Mouse (Mus musculus) liver, embryonic 12.5 days (tissue): ENCODE results near the gene Dusp1. TPM values are rescaled to one million over a fixed set of nuclear protein-coding genes. Genes with fewer than 3 reads are reported as not detected.

Source experiments
- ATAC-seq: fragments of 200-750 bp; cut with Nextera tagmentation; 2 replicates; pipeline ENCODE4 v1.8.0; 2017; ENCODE audit warnings: moderate number of reproducible peaks, mild to moderate bottlenecking, moderate library complexity
- H3K27ac ChIP-seq: fragments of 300-500 bp; sonication (generic); 2 replicates; pipeline ENCODE4 v1.5.1; 2016; ENCODE audit warnings: mild to moderate bottlenecking
- H3K27me3 ChIP-seq: fragments of 300-500 bp; sonication (generic); replicated peaks from 2 replicates; pipeline ENCODE4 v1.6.1; 2016; ENCODE audit warnings: mild to moderate bottlenecking, moderate library complexity
- H3K36me3 ChIP-seq: fragments of 300-500 bp; sonication (generic); 2 replicates; pipeline ENCODE4 v1.6.1; 2016; ENCODE audit warnings: mild to moderate bottlenecking, moderate library complexity
- H3K4me1 ChIP-seq: fragments of 300-500 bp; sonication (generic); 2 replicates; pipeline ENCODE4 v1.6.1; 2016
- H3K4me2 ChIP-seq: fragments of 300-500 bp; sonication (generic); 2 replicates; pipeline ENCODE4 v1.6.1; 2016; ENCODE audit warnings: mild to moderate bottlenecking, moderate library complexity
- H3K4me3 ChIP-seq: fragments of 300-500 bp; sonication (generic); 2 replicates; pipeline ENCODE4 v1.5.1; 2016; ENCODE audit warnings: mild to moderate bottlenecking, moderate library complexity
- H3K9ac ChIP-seq: fragments of 300-500 bp; sonication (generic); 2 replicates; pipeline ENCODE4 v1.6.1; 2016; ENCODE audit warnings: mild to moderate bottlenecking, moderate library complexity
- H3K9me3 ChIP-seq: fragments of 300-500 bp; sonication (generic); replicated peaks from 2 replicates; pipeline ENCODE4 v1.6.1; 2016; ENCODE audit warnings: mild to moderate bottlenecking, moderate library complexity
- WGBS: fragments of 180-500 bp; shearing (Covaris S2); methylation state at CpG from one replicate; pipeline ENCODE4 v1.1.7; 2016; ENCODE audit not compliant: insufficient replicate concordance; 5-methylcytosine and 5-hydroxymethylcytosine counted together
- polyA plus RNA-seq: library from polyadenylated mRNA; unstranded; fragments of >200 nt; fragmentation: Nextera tagmentation; extraction: Ambion mirVana; gene quantifications from 2 replicates; pipeline ENCODE4 v1.2.1, GENCODE M21; 2016

Gene Dusp1
- polyA plus RNA-seq, 1 experiment from 2014 or later, result 28.7 TPM

GRCm38 (mm10) chr17:26572265-26572664 lies 10.3 kb upstream of the Dusp1 start:
- 82% methylated on average over 11 of the region's 11 CpGs for WGBS
- ATAC-seq, result no peak
- peaks cover 58% of the 10 kb centered on the region for H3K4me1 ChIP-seq

GRCm38 (mm10) chr17:26571377-26571776 lies 9.4 kb upstream of the Dusp1 start:
- Histone ChIP-seq H3K9me3 (no peaks in the 10 kb centered on the region), H3K36me3 (peaks cover 41% of the 10 kb centered on the region), H3K27me3 (no peaks in the 10 kb centered on the region), H3K4me1 (peaks cover 53% of the 10 kb centered on the region), H3K9ac (no peak overlapping the region), H3K4me3 (no peak overlapping the region), H3K27ac (peak overlapping the region; percentile 18; the same call in 1 of the 2 replicates), H3K4me2 (no peak overlapping the region)
- 70% methylated on average over 3 of the region's 3 CpGs for WGBS
- no peak for ATAC-seq

More at GRCm38 (mm10) chr17:26572265-26572664, 10.3 kb upstream of the Dusp1 start:
- no peak overlapping the region for H3K4me2 ChIP-seq
- H3K4me3 ChIP-seq, result no peak overlapping the region
- H3K9ac ChIP-seq, result no peak overlapping the region
- no peak overlapping the region for H3K27ac ChIP-seq
- no peaks in the 10 kb centered on the region for H3K9me3 ChIP-seq
- H3K36me3 ChIP-seq, result peaks cover 37% of the 10 kb centered on the region
- no peaks in the 10 kb centered on the region for H3K27me3 ChIP-seq

- 35% methylated on average over 11 of the region's 11 CpGs for WGBS
- H3K4me3 ChIP-seq, result no peak overlapping the region
- ATAC-seq, result peak; percentile 73
Measured at GRCm38 (mm10) chr17:26570651-26571118, 8.8 kb upstream of the Dusp1 start.

GRCm38 (mm10) chr17:26569594-26570350 lies 7.8 kb upstream of the Dusp1 start:
- ATAC-seq, result no peak
- 83% methylated on average over 4 of the region's 4 CpGs for WGBS
- H3K27ac ChIP-seq, result peak overlapping the region; percentile 38; the same call in 1 of the 2 replicates

More at GRCm38 (mm10) chr17:26570651-26571118, 8.8 kb upstream of the Dusp1 start:
- peak overlapping the region; percentile 27 for H3K4me2 ChIP-seq
- peaks cover 46% of the 10 kb centered on the region for H3K4me1 ChIP-seq
- 0 out of 2 replicates have a peak, but pooled peaks cover 3% of the 10 kb centered on the region for H3K9me3 ChIP-seq
- peaks cover 44% of the 10 kb centered on the region for H3K36me3 ChIP-seq
- peak overlapping the region; percentile 58 for H3K27ac ChIP-seq
- H3K27me3 ChIP-seq, result no peaks in the 10 kb centered on the region
- peak overlapping the region; percentile 24; the same call in 1 of the 2 replicates for H3K9ac ChIP-seq

GRCm38 (mm10) chr17:26567818-26568173 lies 5.9 kb upstream of the Dusp1 start:
- ATAC-seq, result no peak
- Histone ChIP-seq H3K27ac (no peak overlapping the region), H3K27me3 (no peaks in the 10 kb centered on the region), H3K36me3 (peaks cover 59% of the 10 kb centered on the region), H3K4me3 (no peak overlapping the region), H3K9me3 (0 out of 2 replicates have a peak, but pooled peaks cover 3% of the 10 kb centered on the region), H3K9ac (no peak overlapping the region), H3K4me1 (peaks cover 53% of the 10 kb centered on the region), H3K4me2 (no peak overlapping the region)
- 83% methylated on average over 4 of the region's 4 CpGs for WGBS

More at GRCm38 (mm10) chr17:26569594-26570350, 7.8 kb upstream of the Dusp1 start:
- 0 out of 2 replicates have a peak, but pooled peaks cover 3% of the 10 kb centered on the region for H3K9me3 ChIP-seq
- H3K36me3 ChIP-seq, result peaks cover 47% of the 10 kb centered on the region
- no peak overlapping the region for H3K4me3 ChIP-seq
- H3K4me2 ChIP-seq, result no peak overlapping the region
- peaks cover 41% of the 10 kb centered on the region for H3K4me1 ChIP-seq
- H3K9ac ChIP-seq, result no peak overlapping the region
- no peaks in the 10 kb centered on the region for H3K27me3 ChIP-seq

- H3K4me3 ChIP-seq, result no peak overlapping the region
- no peak for ATAC-seq
- H3K27me3 ChIP-seq, result no peaks in the 10 kb centered on the region
- WGBS, result 73% methylated on average over 8 of the region's 8 CpGs
- 0 out of 2 replicates have a peak, but pooled peaks cover 3% of the 10 kb centered on the region for H3K9me3 ChIP-seq
- H3K27ac ChIP-seq, result no peak overlapping the region
- H3K36me3 ChIP-seq, result peaks cover 59% of the 10 kb centered on the region
- peaks cover 58% of the 10 kb centered on the region for H3K4me1 ChIP-seq
- no peak overlapping the region for H3K4me2 ChIP-seq
- H3K9ac ChIP-seq, result no peak overlapping the region
Measured at GRCm38 (mm10) chr17:26567142-26567817, 5.4 kb upstream of the Dusp1 start.

- H3K27me3 ChIP-seq, result no peaks in the 10 kb centered on the region
- peaks cover 61% of the 10 kb centered on the region for H3K4me1 ChIP-seq
- H3K4me2 ChIP-seq, result no peak overlapping the region; the same call in 1 of the 2 replicates
- WGBS, result 72% methylated on average over 9 of the region's 9 CpGs
- no peak overlapping the region for H3K9ac ChIP-seq
- H3K27ac ChIP-seq, result no peak overlapping the region
- ATAC-seq, result no peak
- 0 out of 2 replicates have a peak, but pooled peaks cover 3% of the 10 kb centered on the region for H3K9me3 ChIP-seq
- H3K36me3 ChIP-seq, result peaks cover 48% of the 10 kb centered on the region
- H3K4me3 ChIP-seq, result no peak overlapping the region
Measured at GRCm38 (mm10) chr17:26564439-26564838, 2.5 kb upstream of the Dusp1 start.

GRCm38 (mm10) chr17:26563476-26563875 lies 1.5 kb upstream of the Dusp1 start:
- 0 out of 2 replicates have a peak, but pooled peaks cover 3% of the 10 kb centered on the region for H3K9me3 ChIP-seq
- peaks cover 62% of the 10 kb centered on the region for H3K4me1 ChIP-seq
- H3K4me2 ChIP-seq, result no peak overlapping the region
- H3K27ac ChIP-seq, result no peak overlapping the region
- H3K9ac ChIP-seq, result no peak overlapping the region
- no peak for ATAC-seq
- no peak overlapping the region for H3K4me3 ChIP-seq
- H3K27me3 ChIP-seq, result no peaks in the 10 kb centered on the region
- WGBS, result 80% methylated on average over 6 of the region's 6 CpGs
- peaks cover 46% of the 10 kb centered on the region for H3K36me3 ChIP-seq

- peaks cover 59% of the 10 kb centered on the region for H3K4me1 ChIP-seq
- ATAC-seq, result no peak
Measured at GRCm38 (mm10) chr17:26562292-26562691, 364 bp upstream of the Dusp1 start.

GRCm38 (mm10) chr17:26561290-26561640 lies 663 bp downstream of the Dusp1 start, which contains the start of gene Ergic1:
TSS of gene Ergic1 (plus strand) at chr17:26561489.
- peak within 1 kb of the TSS; percentile 74 for H3K4me3 ChIP-seq
- peaks cover 54% of the 10 kb centered on the region for H3K4me1 ChIP-seq
- H3K9me3 ChIP-seq, result 0 out of 2 replicates have a peak, but pooled peaks cover 3% of the 10 kb centered on the region
- WGBS, result under 1% methylated on average over 24 of the region's 36 CpGs
- peak within 1 kb of the TSS; percentile 73 for H3K27ac ChIP-seq
- peaks cover 10% of the 10 kb centered on the region for H3K27me3 ChIP-seq
- peak; percentile 91 for ATAC-seq
- H3K36me3 ChIP-seq, result peaks cover 28% of the 10 kb centered on the region
- H3K4me2 ChIP-seq, result peak within 1 kb of the TSS; percentile 97
- peak within 1 kb of the TSS; percentile 81 for H3K9ac ChIP-seq

More at GRCm38 (mm10) chr17:26562292-26562691, 364 bp upstream of the Dusp1 start:
- 73% methylated on average over 4 of the region's 4 CpGs for WGBS
- H3K4me2 ChIP-seq, result peak overlapping the region; percentile 97
- peaks cover 34% of the 10 kb centered on the region for H3K36me3 ChIP-seq
- H3K9ac ChIP-seq, result peak overlapping the region; percentile 81
- peaks cover 6% of the 10 kb centered on the region; the same call in 1 of the 2 replicates for H3K27me3 ChIP-seq
- 0 out of 2 replicates have a peak, but pooled peaks cover 3% of the 10 kb centered on the region for H3K9me3 ChIP-seq
- peak overlapping the region; percentile 74 for H3K4me3 ChIP-seq
- H3K27ac ChIP-seq, result no peak overlapping the region

GRCm38 (mm10) chr17:26560526-26561289 lies 1.2 kb downstream of the Dusp1 start:
- peaks cover 23% of the 10 kb centered on the region for H3K36me3 ChIP-seq
- peak overlapping the region; percentile 73 for H3K27ac ChIP-seq
- no peaks in the 10 kb centered on the region for H3K9me3 ChIP-seq
- H3K4me2 ChIP-seq, result peak overlapping the region; percentile 97
- peak overlapping the region; percentile 74 for H3K4me3 ChIP-seq
- H3K27me3 ChIP-seq, result peaks cover 10% of the 10 kb centered on the region
- ATAC-seq, result peak; percentile 4; the same call in 1 of the 2 replicates
- 34% methylated on average over 9 of the region's 9 CpGs for WGBS
- H3K4me1 ChIP-seq, result peaks cover 54% of the 10 kb centered on the region
- peak overlapping the region; percentile 81 for H3K9ac ChIP-seq
